8 mouse cellular contexts compared by ENCODE assay signal in genomic region chr17:56124377-56125275, GRCm38 (mm10). TPM values are rescaled to one million over a fixed set of nuclear protein-coding genes. Genes with fewer than 3 reads are reported as not detected.
A peak's percentile ranks its signal among the peaks of the same experiment; 100 is the strongest.
DNase-seq lines count a peak whose midpoint lies in the region; ATAC-seq and TF ChIP-seq lines count a peak whose summit lies in the region.
"Had no signal": no experiment of that assay in that cellular context is flagged by ENCODE, and none has a peak within 500 bp of the region (broad histone marks: within the 10 kb centered on the region; RNA-seq: fewer than 3 reads in every experiment).

No protein-coding gene starts in this region.

- no peak for TF ChIP-seq POLR2A in kidney, adult 2 months (IDR thresholded peaks at IDR 0.05; ENCODE audit: low read depth, low read length)

- ATAC-seq in forebrain, embryonic 16.5 days: peak; percentile 13
- ATAC-seq in lung, postnatal 0 days: no peak

- H3K9me3 ChIP-seq in forebrain, embryonic 16.5 days (ENCODE audit: control insufficient read depth, low read length): peaks cover 13% of the 10 kb centered on the region
- peaks cover 6% of the 10 kb centered on the region; the same call in 1 of the 2 replicates for H3K9me3 ChIP-seq in lung, postnatal 0 days (ENCODE audit: low read length)

- H3K36me3 ChIP-seq in forebrain, embryonic 16.5 days (ENCODE audit: control insufficient read depth, insufficient read depth): peaks cover 20% of the 10 kb centered on the region
- H3K36me3 ChIP-seq in kidney, adult 2 months (ENCODE audit: control insufficient read depth, insufficient read depth, low read length): no peaks in the 10 kb centered on the region
- H3K36me3 ChIP-seq in lung, postnatal 0 days (ENCODE audit: insufficient read depth, low read length): no peaks in the 10 kb centered on the region

- TF ChIP-seq CTCF in kidney, adult 2 months (conservative IDR thresholded peaks at IDR 0.05; ENCODE audit: insufficient read depth, insufficient read length, low read depth, low read length): peak; percentile 77
- TF ChIP-seq CTCF in lung, postnatal 0 days (IDR thresholded peaks at IDR 0.05): peak; percentile 75

- peak overlapping the region; percentile 35 for H3K9ac ChIP-seq in forebrain, embryonic 16.5 days (replicated peaks; ENCODE audit: low read depth, low read length)
- no peak overlapping the region for H3K9ac ChIP-seq in lung, postnatal 0 days (replicated peaks; ENCODE audit: low read depth)

- 7% methylated on average over 59 of the region's 59 CpGs for WGBS in forebrain, embryonic 16.5 days
- WGBS in kidney, adult 2 months: 17% methylated on average over 57 of the region's 59 CpGs
- 21% methylated on average over 43 of the region's 59 CpGs for WGBS in lung, postnatal 0 days

- peaks cover 6% of the 10 kb centered on the region; the same call in 1 of the 2 replicates for H3K4me1 ChIP-seq in brown adipose tissue, adult 24 weeks (ENCODE audit: control insufficient read depth, insufficient read depth, insufficient read length, low read length)
- H3K4me1 ChIP-seq in forebrain, embryonic 16.5 days (replicated peaks; ENCODE audit: control insufficient read depth, insufficient read depth, low read length): peaks cover 3% of the 10 kb centered on the region; the same call in 1 of the 2 replicates
- no peaks in the 10 kb centered on the region for H3K4me1 ChIP-seq in kidney, adult 2 months (ENCODE audit: control insufficient read depth, insufficient read depth, low read length)
- H3K4me1 ChIP-seq in lung, postnatal 0 days (ENCODE audit: insufficient read depth, low read depth, low read length): no peaks in the 10 kb centered on the region; the same call in 1 of the 2 replicates

- H3K27ac ChIP-seq in brown adipose tissue, adult 24 weeks (replicated peaks; ENCODE audit: low read depth, low read length): peak overlapping the region; percentile 69
- H3K27ac ChIP-seq in forebrain, embryonic 16.5 days (ENCODE audit: low read length): no peak overlapping the region
- no peak overlapping the region for H3K27ac ChIP-seq in kidney, adult 2 months (ENCODE audit: insufficient read depth, low read depth, low read length)
- no peak overlapping the region for H3K27ac ChIP-seq in lung, postnatal 0 days (ENCODE audit: low read length)

- H3K27me3 ChIP-seq in forebrain, embryonic 16.5 days (replicated peaks; ENCODE audit: control insufficient read depth, insufficient read depth, low read length): peaks cover 48% of the 10 kb centered on the region
- no peaks in the 10 kb centered on the region for H3K27me3 ChIP-seq in kidney, adult 2 months (replicated peaks; ENCODE audit: control insufficient read depth, insufficient read depth, low read length)
- H3K27me3 ChIP-seq in lung, postnatal 0 days (replicated peaks; ENCODE audit: insufficient read depth, low read length): peaks cover 7% of the 10 kb centered on the region; the same call in 1 of the 2 replicates

- TF ChIP-seq EP300 in lung, postnatal 0 days (IDR thresholded peaks at IDR 0.05): no peak

- H3K4me2 ChIP-seq in forebrain, embryonic 16.5 days (ENCODE audit: low read length): peak overlapping the region; percentile 43
- H3K4me2 ChIP-seq in lung, postnatal 0 days (replicated peaks; ENCODE audit: low read depth, low read length): peak overlapping the region; percentile 67

- peak; percentile 64 for DNase-seq in urinary bladder, postnatal 14 days (ENCODE audit: low spot score)
- DNase-seq in urinary bladder, adult 2 months (ENCODE audit: low spot score): no peak
- DNase-seq in kidney, adult 2 months: peak; percentile 62
- DNase-seq in lung, postnatal 0 days (ENCODE audit: low spot score): peak; percentile 44
- peak; percentile 36 to 78 for DNase-seq in spleen, postnatal 10 days (ENCODE audit: low spot score in 2 of 2)

- H3K4me3 ChIP-seq in brown adipose tissue, adult 24 weeks (ENCODE audit: insufficient read depth, low read depth, low read length): peak overlapping the region; percentile 64
- peak overlapping the region; percentile 18; the same call in 1 of the 2 replicates for H3K4me3 ChIP-seq in forebrain, embryonic 16.5 days (replicated peaks; ENCODE audit: low read length)
- peak overlapping the region; percentile 59 for H3K4me3 ChIP-seq in kidney, adult 2 months (ENCODE audit: insufficient read depth, low read depth, low read length)
- H3K4me3 ChIP-seq in lung, postnatal 0 days (ENCODE audit: low read depth, low read length): peak overlapping the region; percentile 32
- H3K4me3 ChIP-seq: megakaryocyte, embryonic 14.5 days had no signal

RNA-seq across cellular contexts. Expression of gene Lrg1, which starts 2.8 kb away (rescaled TPM):
- polyA plus RNA-seq in urinary bladder, adult 2 months (2012; rRNA removed): 23.4 and 23.9 TPM in 2 replicates
- polyA plus RNA-seq in brown adipose tissue, adult 24 weeks (2012; ENCODE audit: insufficient read depth, insufficient read length, missing spikeins): 61.5 and 101 TPM in 2 replicates
- 0.22 TPM in 1 of 2 replicates, not detected in the other for polyA plus RNA-seq in forebrain, embryonic 16.5 days (2015; fragmentation: Nextera tagmentation; extraction: Ambion mirVana)
- 9.9 and 16.1 TPM in 2 replicates for polyA plus RNA-seq in kidney, adult 2 months (2012; rRNA removed)
- polyA plus RNA-seq in lung, postnatal 0 days (2015; fragmentation: Nextera tagmentation; extraction: Ambion mirVana): 36.3 and 50.6 TPM in 2 replicates

RNA-seq across cellular contexts. Expression of gene Plin5, which starts 7.2 kb away (rescaled TPM):
- 1.4 and 1.9 TPM in 2 replicates for polyA plus RNA-seq in urinary bladder, adult 2 months (2012; rRNA removed)
- polyA plus RNA-seq in brown adipose tissue, adult 24 weeks (2012; ENCODE audit: insufficient read depth, insufficient read length, missing spikeins): 138 and 171 TPM in 2 replicates
- polyA plus RNA-seq in forebrain, embryonic 16.5 days (2015; fragmentation: Nextera tagmentation; extraction: Ambion mirVana): 0.67 and 1.4 TPM in 2 replicates
- polyA plus RNA-seq in kidney, adult 2 months (2012; rRNA removed): 8.4 and 10.1 TPM in 2 replicates
- polyA plus RNA-seq in lung, postnatal 0 days (2015; fragmentation: Nextera tagmentation; extraction: Ambion mirVana): 3.2 and 4.3 TPM in 2 replicates

RNA-seq across cellular contexts. Expression of gene Plin4, which starts 15.0 kb away (rescaled TPM):
- polyA plus RNA-seq in urinary bladder, adult 2 months (2012; rRNA removed): 96.9 and 98.3 TPM in 2 replicates
- polyA plus RNA-seq in brown adipose tissue, adult 24 weeks (2012; ENCODE audit: insufficient read depth, insufficient read length, missing spikeins): 195 and 205 TPM in 2 replicates
- 0.09 and 0.14 TPM in 2 replicates for polyA plus RNA-seq in forebrain, embryonic 16.5 days (2015; fragmentation: Nextera tagmentation; extraction: Ambion mirVana)
- polyA plus RNA-seq in kidney, adult 2 months (2012; rRNA removed): 14.4 and 23.3 TPM in 2 replicates
- polyA plus RNA-seq in lung, postnatal 0 days (2015; fragmentation: Nextera tagmentation; extraction: Ambion mirVana): 0.05 and 0.08 TPM in 2 replicates

RNA-seq across cellular contexts. Expression of gene Sema6b, which starts 15.5 kb away (rescaled TPM):
- polyA plus RNA-seq in urinary bladder, adult 2 months (2012; rRNA removed): 3.3 and 4.4 TPM in 2 replicates
- 1.9 and 5.0 TPM in 2 replicates for polyA plus RNA-seq in brown adipose tissue, adult 24 weeks (2012; ENCODE audit: insufficient read depth, insufficient read length, missing spikeins)
- 10.1 and 10.7 TPM in 2 replicates for polyA plus RNA-seq in forebrain, embryonic 16.5 days (2015; fragmentation: Nextera tagmentation; extraction: Ambion mirVana)
- 3.8 and 4.1 TPM in 2 replicates for polyA plus RNA-seq in kidney, adult 2 months (2012; rRNA removed)
- polyA plus RNA-seq in lung, postnatal 0 days (2015; fragmentation: Nextera tagmentation; extraction: Ambion mirVana): 0.88 and 1.0 TPM in 2 replicates

RNA-seq across cellular contexts. Expression of gene Tnfaip8l1, which starts 37.7 kb away (rescaled TPM):
- polyA plus RNA-seq in urinary bladder, adult 2 months (2012; rRNA removed): 1.7 and 2.0 TPM in 2 replicates
- polyA plus RNA-seq in brown adipose tissue, adult 24 weeks (2012; ENCODE audit: insufficient read depth, insufficient read length, missing spikeins): 0.36 and 1.4 TPM in 2 replicates
- 10.1 and 10.2 TPM in 2 replicates for polyA plus RNA-seq in forebrain, embryonic 16.5 days (2015; fragmentation: Nextera tagmentation; extraction: Ambion mirVana)
- 1.7 and 2.7 TPM in 2 replicates for polyA plus RNA-seq in kidney, adult 2 months (2012; rRNA removed)
- 4.7 and 5.6 TPM in 2 replicates for polyA plus RNA-seq in lung, postnatal 0 days (2015; fragmentation: Nextera tagmentation; extraction: Ambion mirVana)

Comparison
In these comparisons a context has a peak if more than half of its experiments do, and no peak if none do; other contexts are left out.
1. RNA of gene Plin5, which starts 7.2 kb away (polyA plus RNA-seq): 138 to 171 TPM in brown adipose tissue, adult 24 weeks; 8.4 to 10.1 TPM in kidney, adult 2 months, 3.2 to 4.3 TPM in lung, postnatal 0 days, 1.4 to 1.9 TPM in urinary bladder, adult 2 months and 0.67 to 1.4 TPM in forebrain, embryonic 16.5 days; every median in the first group is over 10 times any median in the second.
2. RNA of gene Plin4, which starts 15.0 kb away (polyA plus RNA-seq): 195 to 205 TPM in brown adipose tissue, adult 24 weeks, 96.9 to 98.3 TPM in urinary bladder, adult 2 months and 14.4 to 23.3 TPM in kidney, adult 2 months; 0.09 to 0.14 TPM in forebrain, embryonic 16.5 days and 0.05 to 0.08 TPM in lung, postnatal 0 days; every median in the first group is over 10 times any median in the second.
3. Peak in every context shown above with its lines, with median percentiles within 50 percentile points of each other: H3K4me3 ChIP-seq.